Mouse (Mus musculus): ENCODE data around the gene Gm21188.
"Not testable (repeated sequence)": the region's sequence is repeated elsewhere in the genome, so short reads cannot be mapped to it uniquely, and the experiment has no call there.

- not testable (repeated sequence) for TF ChIP-seq POLR2A (IDR thresholded peaks at IDR 0.05; ENCODE audit: low read depth, low read length); CTCF (IDR thresholded peaks at IDR 0.05; ENCODE audit: extremely low read depth, insufficient read depth, insufficient read length, insufficient replicate concordance)
Observed at GRCm38 (mm10) chr13:120027368-120027767, 24.6 kb downstream of the Gm21188 start.

Measured in spleen, adult 2 months (tissue).